Mouse (Mus musculus): ENCODE results near the gene Myo1d.

Gene Myo1d

GRCm38 (mm10) chr11:80550264-80550663 is 229.6 kb downstream of the Myo1d start:
- DNase-seq (ENCODE audit: low spot score) = no peak

GRCm38 (mm10) chr11:80549854-80550253 is 230.0 kb downstream of the Myo1d start:
- no peak for DNase-seq (ENCODE audit: low spot score)

GRCm38 (mm10) chr11:80546233-80546632 is 233.6 kb downstream of the Myo1d start:
- DNase-seq (ENCODE audit: low spot score) = no peak

GRCm38 (mm10) chr11:80539056-80539455 is 240.8 kb downstream of the Myo1d start:
- DNase-seq (ENCODE audit: low spot score) = no peak

- DNase-seq (ENCODE audit: low spot score) = no peak
Measured at GRCm38 (mm10) chr11:80532966-80533365, 246.9 kb downstream of the Myo1d start.

GRCm38 (mm10) chr11:80529149-80529548 is 250.7 kb downstream of the Myo1d start:
- no peak for DNase-seq (ENCODE audit: low spot score)

- no peak for DNase-seq (ENCODE audit: low spot score)
Measured at GRCm38 (mm10) chr11:80527697-80528096, 252.1 kb downstream of the Myo1d start.

GRCm38 (mm10) chr11:80524213-80524612 is 255.6 kb downstream of the Myo1d start:
- DNase-seq (ENCODE audit: low spot score) = no peak

GRCm38 (mm10) chr11:80523410-80523809 is 256.4 kb downstream of the Myo1d start:
- no peak for DNase-seq (ENCODE audit: low spot score)

GRCm38 (mm10) chr11:80522852-80523251 is 257.0 kb downstream of the Myo1d start:
- no peak for DNase-seq (ENCODE audit: low spot score)

GRCm38 (mm10) chr11:80521148-80521547 is 258.7 kb downstream of the Myo1d start:
- DNase-seq (ENCODE audit: low spot score) = no peak

GRCm38 (mm10) chr11:80518421-80519367 is 261.1 kb downstream of the Myo1d start:
- DNase-seq (ENCODE audit: low spot score) = no peak

- no peak for DNase-seq (ENCODE audit: low spot score)
Measured at GRCm38 (mm10) chr11:80515895-80516294, 263.9 kb downstream of the Myo1d start.

- no peak for DNase-seq (ENCODE audit: low spot score)
Measured at GRCm38 (mm10) chr11:80515346-80515745, 264.5 kb downstream of the Myo1d start.

- no peak for DNase-seq (ENCODE audit: low spot score)
Measured at GRCm38 (mm10) chr11:80513796-80514195, 266.0 kb downstream of the Myo1d start.

GRCm38 (mm10) chr11:80512313-80513056 is 267.3 kb downstream of the Myo1d start:
- no peak for DNase-seq (ENCODE audit: low spot score)

GRCm38 (mm10) chr11:80510124-80510523 is 269.7 kb downstream of the Myo1d start:
- no peak for DNase-seq (ENCODE audit: low spot score)

- no peak for DNase-seq (ENCODE audit: low spot score)
Measured at GRCm38 (mm10) chr11:80509176-80509506, 270.7 kb downstream of the Myo1d start.

GRCm38 (mm10) chr11:80508361-80509175 is 271.3 kb downstream of the Myo1d start:
- no peak for DNase-seq (ENCODE audit: low spot score)

- no peak for DNase-seq (ENCODE audit: low spot score)
Measured at GRCm38 (mm10) chr11:80507791-80508190, 272.0 kb downstream of the Myo1d start.

- DNase-seq (ENCODE audit: low spot score) = no peak
Measured at GRCm38 (mm10) chr11:80506483-80506882, 273.3 kb downstream of the Myo1d start.

- no peak for DNase-seq (ENCODE audit: low spot score)
Measured at GRCm38 (mm10) chr11:80505581-80505980, 274.2 kb downstream of the Myo1d start.
